Comparison of ENCODE assay signal across 7 mouse cellular contexts in genomic region chr3:85971599-85971975, GRCm38 (mm10). TPM values are rescaled to one million over a fixed set of nuclear protein-coding genes. Genes with fewer than 3 reads are reported as not detected.
DNase-seq lines count a peak whose midpoint lies in the region; ATAC-seq and TF ChIP-seq lines count a peak whose summit lies in the region.

No protein-coding gene starts in this region.

- H3K36me3 ChIP-seq in kidney, embryonic 15.5 days: no peaks in the 10 kb centered on the region
- H3K36me3 ChIP-seq in lung, postnatal 0 days (ENCODE audit: insufficient read depth, low read length): no peaks in the 10 kb centered on the region
- H3K36me3 ChIP-seq in stomach, embryonic 15.5 days: no peaks in the 10 kb centered on the region

- peak overlapping the region; percentile 86 for H3K9ac ChIP-seq in kidney, embryonic 15.5 days
- peak overlapping the region; percentile 57 for H3K9ac ChIP-seq in lung, postnatal 0 days (replicated peaks; ENCODE audit: low read depth)
- peak overlapping the region; percentile 73; the same call in 1 of the 2 replicates for H3K9ac ChIP-seq in stomach, embryonic 15.5 days

- DNase-seq in Muller cell, postnatal 12 days (ENCODE audit: inconsistent ontology term): peak; percentile 43
- DNase-seq in adrenal gland, postnatal 36 days: peak; percentile 17 to 34
- DNase-seq in heart, adult 8-10 months (ENCODE audit: low spot score): peak; percentile 22
- no peak for DNase-seq in lung, postnatal 0 days (ENCODE audit: low spot score)
- no peak for DNase-seq in right cerebral cortex, postnatal 25 days

- TF ChIP-seq EP300 in lung, postnatal 0 days (IDR thresholded peaks at IDR 0.05): no peak

- TF ChIP-seq CTCF in lung, postnatal 0 days (IDR thresholded peaks at IDR 0.05): no peak

- no peaks in the 10 kb centered on the region for H3K9me3 ChIP-seq in kidney, embryonic 15.5 days (replicated peaks)
- H3K9me3 ChIP-seq in lung, postnatal 0 days (ENCODE audit: low read length): no peaks in the 10 kb centered on the region
- no peaks in the 10 kb centered on the region for H3K9me3 ChIP-seq in stomach, embryonic 15.5 days

- ATAC-seq in kidney, embryonic 15.5 days (replicated peaks; ENCODE audit: low FRiP score): peak; percentile 68
- no peak for ATAC-seq in lung, postnatal 0 days
- peak; percentile 51 for ATAC-seq in stomach, embryonic 15.5 days (ENCODE audit: insufficient read depth, low FRiP score, low read depth)

- H3K27ac ChIP-seq in kidney, embryonic 15.5 days: peak overlapping the region; percentile 93
- peak overlapping the region; percentile 79 for H3K27ac ChIP-seq in lung, postnatal 0 days (ENCODE audit: low read length)
- H3K27ac ChIP-seq in stomach, embryonic 15.5 days: peak overlapping the region; percentile 91

- peak overlapping the region; percentile 85 for H3K4me3 ChIP-seq in kidney, embryonic 15.5 days (replicated peaks)
- H3K4me3 ChIP-seq in lung, postnatal 0 days (ENCODE audit: low read depth, low read length): peak overlapping the region; percentile 76
- peak overlapping the region; percentile 87 for H3K4me3 ChIP-seq in stomach, embryonic 15.5 days (replicated peaks)

- H3K4me2 ChIP-seq in kidney, embryonic 15.5 days: peak overlapping the region; percentile 84
- H3K4me2 ChIP-seq in lung, postnatal 0 days (replicated peaks; ENCODE audit: low read depth, low read length): peak overlapping the region; percentile 77
- H3K4me2 ChIP-seq in stomach, embryonic 15.5 days: peak overlapping the region; percentile 79

- 2% methylated on average over 13 of the region's 13 CpGs for WGBS in kidney, embryonic 15.5 days
- WGBS in lung, postnatal 0 days: under 1% methylated on average over 13 of the region's 13 CpGs
- 2% methylated on average over 13 of the region's 13 CpGs for WGBS in stomach, embryonic 15.5 days

- no peaks in the 10 kb centered on the region for H3K27me3 ChIP-seq in kidney, embryonic 15.5 days
- no peaks in the 10 kb centered on the region for H3K27me3 ChIP-seq in lung, postnatal 0 days (replicated peaks; ENCODE audit: insufficient read depth, low read length)
- H3K27me3 ChIP-seq in stomach, embryonic 15.5 days (replicated peaks): no peaks in the 10 kb centered on the region

- peaks cover 44% of the 10 kb centered on the region for H3K4me1 ChIP-seq in kidney, embryonic 15.5 days
- H3K4me1 ChIP-seq in lung, postnatal 0 days (ENCODE audit: insufficient read depth, low read depth, low read length): peaks cover 9% of the 10 kb centered on the region; the same call in 1 of the 2 replicates
- H3K4me1 ChIP-seq in stomach, embryonic 15.5 days: no peaks in the 10 kb centered on the region

RNA-seq across cellular contexts. Expression of gene Sh3d19, which starts 0.7 kb away (rescaled TPM):
- 10 to 100 TPM; 21.0 to 26.4 TPM for total RNA-seq in adrenal gland, postnatal 36 days (2021)
- 10 to 100 TPM; 17.8 to 23.5 (median 20.5) TPM for total RNA-seq in heart, adult 8-10 months (2022)
- polyA plus RNA-seq in kidney, embryonic 15.5 days (2015; fragmentation: Nextera tagmentation; extraction: Ambion mirVana): 30.1 and 32.3 TPM in 2 replicates
- polyA plus RNA-seq in lung, postnatal 0 days (2015; fragmentation: Nextera tagmentation; extraction: Ambion mirVana): 28.3 and 33.0 TPM in 2 replicates
- polyA plus RNA-seq in stomach, embryonic 15.5 days (2015; fragmentation: Nextera tagmentation; extraction: Ambion mirVana): 41.5 and 43.7 TPM in 2 replicates

RNA-seq across cellular contexts. Expression of gene Prss48, which starts 30.7 kb away (rescaled TPM):
- total RNA-seq in adrenal gland, postnatal 36 days (2021): not detected
- total RNA-seq in heart, adult 8-10 months (2022): not detected
- 0.18 and 0.39 TPM in 2 replicates for polyA plus RNA-seq in kidney, embryonic 15.5 days (2015; fragmentation: Nextera tagmentation; extraction: Ambion mirVana)
- not detected in 2 replicates for polyA plus RNA-seq in lung, postnatal 0 days (2015; fragmentation: Nextera tagmentation; extraction: Ambion mirVana)
- polyA plus RNA-seq in stomach, embryonic 15.5 days (2015; fragmentation: Nextera tagmentation; extraction: Ambion mirVana): 0.23 TPM in 1 of 2 replicates, not detected in the other

Comparison
In these comparisons a context has a peak if more than half of its experiments do, and no peak if none do; other contexts are left out.
1. DNase-seq: peak in Muller cell, postnatal 12 days (single experiment), adrenal gland, postnatal 36 days (2 of 2) and heart, adult 8-10 months (single experiment); none in lung, postnatal 0 days (single experiment) and right cerebral cortex, postnatal 25 days (single experiment).
2. Peak in every context shown above with its lines, with median percentiles within 50 percentile points of each other: H3K27ac ChIP-seq, H3K4me2 ChIP-seq, H3K4me3 ChIP-seq and H3K9ac ChIP-seq.